Mouse (Mus musculus): ENCODE measurements at regions not wholly inside any gene's neighbourhood (a gene's known extent, or its start where the extent isn't known, plus 50 kb on each side); places are given as distances from the start of the nearest gene placed in this dataset.

- Histone ChIP-seq H3K27ac (replicated peaks; ENCODE audit: low read depth, low read length) (no peak overlapping the region), H3K9me3 (ENCODE audit: control insufficient read depth, low read length) (no peaks in the 10 kb centered on the region), H3K36me3 (ENCODE audit: control insufficient read depth, insufficient read depth, low read length) (no peaks in the 10 kb centered on the region), H3K9ac (replicated peaks; ENCODE audit: low read length) (no peak overlapping the region), H3K4me2 (ENCODE audit: low read length) (no peak overlapping the region), H3K4me1 (ENCODE audit: control insufficient read depth, insufficient read depth, low read length) (no peaks in the 10 kb centered on the region), H3K4me3 (replicated peaks; ENCODE audit: low read depth, low read length) (no peak overlapping the region), H3K27me3 (ENCODE audit: control insufficient read depth, insufficient read depth, low read length) (no peaks in the 10 kb centered on the region)
- no peak for ATAC-seq (ENCODE audit: low FRiP score, low TSS enrichment)
- WGBS, result 89% methylated on average over 1 of the region's 1 CpGs
- no peak for DNase-seq
These were observed 193.8 kb upstream of the Ptprk start for GRCm38 (mm10) chr10:27880867-27881266.

GRCm38 (mm10) chr10:27891778-27892512 is 182.7 kb upstream of the Ptprk start:
- Histone ChIP-seq H3K36me3 (ENCODE audit: control insufficient read depth, insufficient read depth, low read length) (no peaks in the 10 kb centered on the region), H3K4me3 (replicated peaks; ENCODE audit: low read depth, low read length) (no peak overlapping the region), H3K4me1 (ENCODE audit: control insufficient read depth, insufficient read depth, low read length) (0 out of 2 replicates have a peak, but pooled peaks cover 4% of the 10 kb centered on the region), H3K27me3 (ENCODE audit: control insufficient read depth, insufficient read depth, low read length) (no peaks in the 10 kb centered on the region), H3K27ac (replicated peaks; ENCODE audit: low read depth, low read length) (no peak overlapping the region), H3K9ac (replicated peaks; ENCODE audit: low read length) (no peak overlapping the region), H3K4me2 (ENCODE audit: low read length) (no peak overlapping the region), H3K9me3 (ENCODE audit: control insufficient read depth, low read length) (no peaks in the 10 kb centered on the region)
- 21% methylated on average over 2 of the region's 2 CpGs for WGBS
- DNase-seq (peak; percentile 57), ATAC-seq (ENCODE audit: low FRiP score, low TSS enrichment) (no peak)

GRCm38 (mm10) chr10:27916406-27916805 is 158.2 kb upstream of the Ptprk start:
- H3K4me3 ChIP-seq (replicated peaks; ENCODE audit: low read depth, low read length), result no peak overlapping the region
- DNase-seq (no peak), ATAC-seq (ENCODE audit: low FRiP score, low TSS enrichment) (no peak)
- no peaks in the 10 kb centered on the region for H3K36me3 ChIP-seq (ENCODE audit: control insufficient read depth, insufficient read depth, low read length)
- H3K9ac ChIP-seq (replicated peaks; ENCODE audit: low read length), result no peak overlapping the region
- H3K4me2 ChIP-seq (ENCODE audit: low read length), result no peak overlapping the region
- 74% methylated on average over 2 of the region's 2 CpGs for WGBS
- no peaks in the 10 kb centered on the region for H3K9me3 ChIP-seq (ENCODE audit: control insufficient read depth, low read length)
- H3K27me3 ChIP-seq (ENCODE audit: control insufficient read depth, insufficient read depth, low read length), result no peaks in the 10 kb centered on the region
- H3K4me1 ChIP-seq (ENCODE audit: control insufficient read depth, insufficient read depth, low read length), result no peaks in the 10 kb centered on the region
- H3K27ac ChIP-seq (replicated peaks; ENCODE audit: low read depth, low read length), result no peak overlapping the region

- Histone ChIP-seq H3K27me3 (ENCODE audit: control insufficient read depth, insufficient read depth, low read length) (no peaks in the 10 kb centered on the region), H3K9ac (replicated peaks; ENCODE audit: low read length) (no peak overlapping the region), H3K4me3 (replicated peaks; ENCODE audit: low read depth, low read length) (no peak overlapping the region), H3K4me2 (ENCODE audit: low read length) (no peak overlapping the region), H3K4me1 (ENCODE audit: control insufficient read depth, insufficient read depth, low read length) (no peaks in the 10 kb centered on the region), H3K36me3 (ENCODE audit: control insufficient read depth, insufficient read depth, low read length) (no peaks in the 10 kb centered on the region), H3K27ac (replicated peaks; ENCODE audit: low read depth, low read length) (no peak overlapping the region), H3K9me3 (ENCODE audit: control insufficient read depth, low read length) (peaks cover 8% of the 10 kb centered on the region; the same call in 1 of the 2 replicates)
- WGBS, result 28% methylated on average over 5 of the region's 5 CpGs
- DNase-seq, result peak; percentile 18
- no peak for ATAC-seq (ENCODE audit: low FRiP score, low TSS enrichment)
These were observed 147.4 kb upstream of the Ptprk start for GRCm38 (mm10) chr10:27927266-27927665.

- 89% methylated on average over 5 of the region's 5 CpGs for WGBS
- no peaks in the 10 kb centered on the region for H3K9me3 ChIP-seq (ENCODE audit: control insufficient read depth, low read length)
- H3K27me3 ChIP-seq (ENCODE audit: control insufficient read depth, insufficient read depth, low read length), result no peaks in the 10 kb centered on the region
- no peak overlapping the region for H3K27ac ChIP-seq (replicated peaks; ENCODE audit: low read depth, low read length)
- H3K36me3 ChIP-seq (ENCODE audit: control insufficient read depth, insufficient read depth, low read length), result no peaks in the 10 kb centered on the region
- DNase-seq, result no peak
- H3K4me3 ChIP-seq (replicated peaks; ENCODE audit: low read depth, low read length), result no peak overlapping the region
- H3K4me1 ChIP-seq (ENCODE audit: control insufficient read depth, insufficient read depth, low read length), result no peaks in the 10 kb centered on the region
- no peak overlapping the region for H3K9ac ChIP-seq (replicated peaks; ENCODE audit: low read length)
- no peak for ATAC-seq (ENCODE audit: low FRiP score, low TSS enrichment)
- no peak overlapping the region for H3K4me2 ChIP-seq (ENCODE audit: low read length)
These were observed 132.5 kb upstream of the Ptprk start for GRCm38 (mm10) chr10:27942136-27942535.

- 85% methylated on average over 1 of the region's 1 CpGs for WGBS
- Histone ChIP-seq H3K9ac (replicated peaks; ENCODE audit: low read length) (no peak overlapping the region), H3K9me3 (ENCODE audit: control insufficient read depth, low read length) (no peaks in the 10 kb centered on the region), H3K27ac (replicated peaks; ENCODE audit: low read depth, low read length) (no peak overlapping the region), H3K4me3 (replicated peaks; ENCODE audit: low read depth, low read length) (no peak overlapping the region), H3K4me1 (ENCODE audit: control insufficient read depth, insufficient read depth, low read length) (no peaks in the 10 kb centered on the region), H3K36me3 (ENCODE audit: control insufficient read depth, insufficient read depth, low read length) (no peaks in the 10 kb centered on the region), H3K4me2 (ENCODE audit: low read length) (no peak overlapping the region), H3K27me3 (ENCODE audit: control insufficient read depth, insufficient read depth, low read length) (no peaks in the 10 kb centered on the region)
- DNase-seq, result no peak
- ATAC-seq (ENCODE audit: low FRiP score, low TSS enrichment), result no peak
These were observed 125.5 kb upstream of the Ptprk start for GRCm38 (mm10) chr10:27949127-27949526.

- Histone ChIP-seq H3K4me3 (replicated peaks; ENCODE audit: low read depth, low read length) (no peak overlapping the region), H3K9ac (replicated peaks; ENCODE audit: low read length) (no peak overlapping the region), H3K4me2 (ENCODE audit: low read length) (no peak overlapping the region), H3K36me3 (ENCODE audit: control insufficient read depth, insufficient read depth, low read length) (no peaks in the 10 kb centered on the region), H3K27ac (replicated peaks; ENCODE audit: low read depth, low read length) (no peak overlapping the region), H3K9me3 (ENCODE audit: control insufficient read depth, low read length) (no peaks in the 10 kb centered on the region), H3K4me1 (ENCODE audit: control insufficient read depth, insufficient read depth, low read length) (no peaks in the 10 kb centered on the region), H3K27me3 (ENCODE audit: control insufficient read depth, insufficient read depth, low read length) (no peaks in the 10 kb centered on the region)
- no peak for DNase-seq
- no peak for ATAC-seq (ENCODE audit: low FRiP score, low TSS enrichment)
- WGBS, result 94% methylated on average over 1 of the region's 1 CpGs
These were observed 106.4 kb upstream of the Ptprk start for GRCm38 (mm10) chr10:27968202-27968601.

GRCm38 (mm10) chr10:27984047-27984446 is 90.6 kb upstream of the Ptprk start:
- H3K27me3 ChIP-seq (ENCODE audit: control insufficient read depth, insufficient read depth, low read length), result no peaks in the 10 kb centered on the region
- no peaks in the 10 kb centered on the region for H3K36me3 ChIP-seq (ENCODE audit: control insufficient read depth, insufficient read depth, low read length)
- no peak overlapping the region for H3K4me3 ChIP-seq (replicated peaks; ENCODE audit: low read depth, low read length)
- 78% methylated on average over 4 of the region's 4 CpGs for WGBS
- no peak overlapping the region for H3K9ac ChIP-seq (replicated peaks; ENCODE audit: low read length)
- DNase-seq (no peak), ATAC-seq (ENCODE audit: low FRiP score, low TSS enrichment) (no peak)
- no peaks in the 10 kb centered on the region for H3K9me3 ChIP-seq (ENCODE audit: control insufficient read depth, low read length)
- no peak overlapping the region for H3K27ac ChIP-seq (replicated peaks; ENCODE audit: low read depth, low read length)
- H3K4me2 ChIP-seq (ENCODE audit: low read length), result no peak overlapping the region
- H3K4me1 ChIP-seq (ENCODE audit: control insufficient read depth, insufficient read depth, low read length), result no peaks in the 10 kb centered on the region

- Histone ChIP-seq H3K9ac (replicated peaks; ENCODE audit: low read length) (no peak overlapping the region), H3K27me3 (ENCODE audit: control insufficient read depth, insufficient read depth, low read length) (no peaks in the 10 kb centered on the region), H3K27ac (replicated peaks; ENCODE audit: low read depth, low read length) (no peak overlapping the region), H3K36me3 (ENCODE audit: control insufficient read depth, insufficient read depth, low read length) (no peaks in the 10 kb centered on the region), H3K4me3 (replicated peaks; ENCODE audit: low read depth, low read length) (no peak overlapping the region), H3K4me2 (ENCODE audit: low read length) (no peak overlapping the region), H3K4me1 (ENCODE audit: control insufficient read depth, insufficient read depth, low read length) (no peaks in the 10 kb centered on the region), H3K9me3 (ENCODE audit: control insufficient read depth, low read length) (no peaks in the 10 kb centered on the region)
- DNase-seq, result no peak
- ATAC-seq (ENCODE audit: low FRiP score, low TSS enrichment), result no peak
- WGBS, result 76% methylated on average over 1 of the region's 1 CpGs
These were observed 89.6 kb upstream of the Ptprk start for GRCm38 (mm10) chr10:27985068-27985467.
